Mouse (Mus musculus) CH12.LX (cell line): ENCODE data around the gene Alkal2.

Experiments
- CTCF ChIP-seq, 2 experiments: IDR thresholded peaks in 1 of 2; conservative IDR thresholded peaks in 1 of 2; 2 replicates each; pipeline ENCODE4 v1.5.1; 2011 to 2012; ENCODE audit warnings: low read depth in 2 of 2, low read length in 2 of 2, improper control_type of control experiment in 1 of 2, inconsistent platforms in 1 of 2, mild to moderate bottlenecking in 1 of 2, moderate library complexity in 1 of 2
- MAX ChIP-seq: IDR thresholded peaks from 2 replicates; pipeline ENCODE4 v1.6.1; 2011; ENCODE audit warnings: low read length, improper control_type of control experiment
- NELFE ChIP-seq: IDR thresholded peaks from 2 replicates; pipeline ENCODE4 v1.6.1; 2011; ENCODE audit warnings: low read depth, low read length, improper control_type of control experiment
- TCF12 ChIP-seq: IDR thresholded peaks from 2 replicates; pipeline ENCODE4 v1.6.1; 2014; ENCODE audit warnings: low read depth, mild to moderate bottlenecking, inconsistent platforms, low read length, improper control_type of control experiment
- ZNF384 ChIP-seq: IDR thresholded peaks from 2 replicates; pipeline ENCODE4 v1.6.1; 2012; ENCODE audit warnings: low read depth, low read length, improper control_type of control experiment, inconsistent platforms

- TF ChIP-seq CTCF (conservative IDR thresholded peaks at IDR 0.05 in 1 of 2, IDR thresholded peaks at IDR 0.05 in 1 of 2; ENCODE audit: low read depth in 2 of 2, low read length in 2 of 2) (no peak), NELFE (no peak), ZNF384 (no peak), TCF12 (no peak), MAX (no peak)
Measured at GRCm38 (mm10) chr12:30884622-30885230, 604 bp downstream of the Alkal2 start.
